Mouse (Mus musculus) thymus, postnatal 4 days (tissue): ENCODE data around the gene Uox.

Source experiments
- DNase-seq: peaks from one replicate; pipeline ENCODE4 v3.0.0; 2021

Gene Uox

GRCm38 (mm10) chr3:146570148-146570782 lies at the start of gene Uox:
Gene Uox (plus strand): TSS chr3:146570426.
- no peak for DNase-seq

- DNase-seq, result peak; percentile 88
Observed at GRCm38 (mm10) chr3:146520798-146521651, 49.2 kb upstream of the Uox start, which contains the start of gene Rpf1. Gene Rpf1 (minus strand): TSS chr3:146521429.

GRCm38 (mm10) chr3:146521652-146522020 lies 48.6 kb upstream of the Uox start:
- peak; percentile 19 for DNase-seq

- DNase-seq, result no peak
Observed at GRCm38 (mm10) chr3:146528335-146528734, 41.9 kb upstream of the Uox start.

- no peak for DNase-seq
Observed at GRCm38 (mm10) chr3:146534986-146535385, 35.2 kb upstream of the Uox start.

GRCm38 (mm10) chr3:146540521-146541273 lies 29.5 kb upstream of the Uox start:
- DNase-seq, result no peak

- DNase-seq, result no peak
Observed at GRCm38 (mm10) chr3:146543632-146544031, 26.6 kb upstream of the Uox start.

GRCm38 (mm10) chr3:146554816-146555215 lies 15.4 kb upstream of the Uox start:
- DNase-seq, result no peak

GRCm38 (mm10) chr3:146556567-146556966 lies 13.7 kb upstream of the Uox start:
- DNase-seq, result no peak

- no peak for DNase-seq
Observed at GRCm38 (mm10) chr3:146557507-146557906, 12.7 kb upstream of the Uox start.

GRCm38 (mm10) chr3:146562936-146563335 lies 7.3 kb upstream of the Uox start:
- no peak for DNase-seq

GRCm38 (mm10) chr3:146564268-146565064 lies 5.8 kb upstream of the Uox start:
- DNase-seq, result peak; percentile 87

- DNase-seq, result no peak
Observed at GRCm38 (mm10) chr3:146565065-146565411, 5.2 kb upstream of the Uox start.

GRCm38 (mm10) chr3:146567366-146567765 lies 2.9 kb upstream of the Uox start:
- no peak for DNase-seq

GRCm38 (mm10) chr3:146567884-146568530 lies 2.2 kb upstream of the Uox start:
- no peak for DNase-seq

- DNase-seq, result no peak
Observed at GRCm38 (mm10) chr3:146569594-146569993, 632 bp upstream of the Uox start.

- DNase-seq, result no peak
Observed at GRCm38 (mm10) chr3:146570939-146571338, 713 bp downstream of the Uox start.

GRCm38 (mm10) chr3:146571341-146571740 lies 1.1 kb downstream of the Uox start:
- no peak for DNase-seq

- no peak for DNase-seq
Observed at GRCm38 (mm10) chr3:146577591-146577990, 7.4 kb downstream of the Uox start.

- DNase-seq, result no peak
Observed at GRCm38 (mm10) chr3:146580039-146580729, 10.0 kb downstream of the Uox start.

- no peak for DNase-seq
Observed at GRCm38 (mm10) chr3:146583478-146583877, 13.3 kb downstream of the Uox start.

- no peak for DNase-seq
Observed at GRCm38 (mm10) chr3:146583908-146584307, 13.7 kb downstream of the Uox start.
